In the genomic region with DNA sequence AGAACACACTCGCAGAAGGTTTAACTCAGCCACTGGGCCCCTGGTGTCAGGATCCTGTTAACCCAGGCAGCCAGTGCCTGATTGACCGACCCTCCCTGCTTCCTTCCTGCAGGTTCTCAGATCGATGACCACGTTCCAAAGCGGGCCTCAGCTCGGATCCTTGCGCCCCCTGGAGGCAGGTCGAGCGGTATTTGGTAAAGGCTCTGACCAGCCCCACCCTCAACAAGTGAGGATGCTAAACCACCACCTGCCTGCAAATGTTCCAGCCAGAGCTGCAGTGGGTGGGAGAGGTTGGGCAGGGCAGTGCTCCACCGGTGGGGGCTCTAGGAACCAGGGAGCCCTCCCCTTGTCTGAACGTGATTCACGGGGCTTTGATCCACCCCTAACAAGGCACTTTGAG, we compare ENCODE assay signal across 8 mouse cellular contexts. TPM values are rescaled to one million over a fixed set of nuclear protein-coding genes. Genes with fewer than 3 reads are reported as not detected.
DNase-seq lines count a peak whose midpoint lies in the region; ATAC-seq and TF ChIP-seq lines count a peak whose summit lies in the region.

No protein-coding gene starts in this region.

- DNase-seq in B cell, adult 2 months: peak; percentile 85 to 87
- DNase-seq in kidney, postnatal 10 days: peak; percentile 92
- DNase-seq in liver, embryonic 13.5 days: peak; percentile 63
- DNase-seq in testis, postnatal 10 days (ENCODE audit: low spot score): peak; percentile 95

- peak; percentile 56 for TF ChIP-seq CTCF in bone marrow macrophage, adult 2 months (IDR thresholded peaks at IDR 0.05; ENCODE audit: low read depth, low read length)

- WGBS in heart, embryonic 13.5 days: 13% methylated on average over 12 of the region's 12 CpGs
- WGBS in liver, embryonic 13.5 days (ENCODE audit: insufficient replicate concordance): 6% methylated on average over 12 of the region's 12 CpGs
- WGBS in neural tube, embryonic 14.5 days: 18% methylated on average over 12 of the region's 12 CpGs

- peak overlapping the region; percentile 44 for H3K4me2 ChIP-seq in heart, embryonic 13.5 days
- no peak overlapping the region for H3K4me2 ChIP-seq in liver, embryonic 13.5 days
- H3K4me2 ChIP-seq in neural tube, embryonic 14.5 days (ENCODE audit: low read depth, low read length): no peak overlapping the region

- H3K9ac ChIP-seq in heart, embryonic 13.5 days: no peak overlapping the region
- H3K9ac ChIP-seq in liver, embryonic 13.5 days: no peak overlapping the region
- no peak overlapping the region for H3K9ac ChIP-seq in neural tube, embryonic 14.5 days (replicated peaks; ENCODE audit: low read depth, low read length)

- H3K9me3 ChIP-seq in heart, embryonic 13.5 days: no peaks in the 10 kb centered on the region
- no peaks in the 10 kb centered on the region for H3K9me3 ChIP-seq in liver, embryonic 13.5 days (replicated peaks)
- H3K9me3 ChIP-seq in neural tube, embryonic 14.5 days (ENCODE audit: control insufficient read depth, low read length): no peaks in the 10 kb centered on the region

- ATAC-seq in erythroid progenitor cell, adult 5-6 weeks (replicated peaks; ENCODE audit: low FRiP score, poor library complexity, severe bottlenecking): peak; percentile 59
- ATAC-seq in heart, embryonic 13.5 days (ENCODE audit: extremely low read depth, insufficient number of reproducible peaks, low FRiP score, low TSS enrichment): no peak
- no peak for ATAC-seq in liver, embryonic 13.5 days (ENCODE audit: low read depth)
- peak; percentile 58; the same call in 1 of the 2 replicates for ATAC-seq in neural tube, embryonic 14.5 days (ENCODE audit: low read depth)

- H3K4me1 ChIP-seq in bone marrow macrophage, adult 2 months (ENCODE audit: control insufficient read depth, insufficient read depth, low read length): 0 out of 2 replicates have a peak, but pooled peaks cover 2% of the 10 kb centered on the region
- peaks cover 8% of the 10 kb centered on the region for H3K4me1 ChIP-seq in heart, embryonic 13.5 days
- peaks cover 29% of the 10 kb centered on the region for H3K4me1 ChIP-seq in liver, embryonic 13.5 days (replicated peaks)
- H3K4me1 ChIP-seq in neural tube, embryonic 14.5 days (ENCODE audit: control insufficient read depth, insufficient read depth, low read length): no peaks in the 10 kb centered on the region

- no peak for TF ChIP-seq POLR2A in bone marrow macrophage, adult 2 months (IDR thresholded peaks at IDR 0.05; ENCODE audit: borderline replicate concordance, low read depth, low read length)

- H3K27me3 ChIP-seq in heart, embryonic 13.5 days (replicated peaks): peaks cover 37% of the 10 kb centered on the region
- H3K27me3 ChIP-seq in liver, embryonic 13.5 days: peaks cover 10% of the 10 kb centered on the region
- no peaks in the 10 kb centered on the region for H3K27me3 ChIP-seq in neural tube, embryonic 14.5 days (ENCODE audit: control insufficient read depth, insufficient read depth, low read length)

- no peak overlapping the region for H3K27ac ChIP-seq in bone marrow macrophage, adult 2 months (ENCODE audit: insufficient read depth, low read depth, low read length)
- H3K27ac ChIP-seq in heart, embryonic 13.5 days (replicated peaks): no peak overlapping the region
- no peak overlapping the region for H3K27ac ChIP-seq in liver, embryonic 13.5 days
- H3K27ac ChIP-seq in neural tube, embryonic 14.5 days (ENCODE audit: low read depth, low read length): no peak overlapping the region

- no peak overlapping the region for H3K4me3 ChIP-seq in bone marrow macrophage, adult 2 months (ENCODE audit: insufficient read depth, low read length)
- 0 out of 2 replicates have a peak overlapping the region, but pooled peaks have one; percentile 17 for H3K4me3 ChIP-seq in heart, embryonic 13.5 days
- H3K4me3 ChIP-seq in liver, embryonic 13.5 days (replicated peaks): no peak overlapping the region
- H3K4me3 ChIP-seq in neural tube, embryonic 14.5 days (ENCODE audit: low read depth, low read length): no peak overlapping the region

- H3K36me3 ChIP-seq in heart, embryonic 13.5 days: no peaks in the 10 kb centered on the region
- no peaks in the 10 kb centered on the region for H3K36me3 ChIP-seq in liver, embryonic 13.5 days
- peaks cover 56% of the 10 kb centered on the region for H3K36me3 ChIP-seq in neural tube, embryonic 14.5 days (ENCODE audit: control insufficient read depth, insufficient read depth, low read length)

RNA-seq across cellular contexts. Expression of a gene that starts 18.3 kb away (rescaled TPM):
- 22.6 and 27.8 TPM in 2 replicates for polyA plus RNA-seq in bone marrow macrophage, adult 2 months (2012; ENCODE audit: insufficient read depth, insufficient read length, missing spikeins)
- 1.3 TPM in 1 of 2 replicates, not detected in the other for total RNA-seq in erythroid progenitor cell, adult 5-6 weeks (2015; ENCODE audit: low replicate concordance)
- total RNA-seq in erythroid progenitor cell, adult 5-6 weeks (2017; ENCODE audit: low replicate concordance): 0.64 TPM in 1 of 2 replicates, not detected in the other
- polyA plus RNA-seq in heart, embryonic 13.5 days (2015; fragmentation: Nextera tagmentation; extraction: Ambion mirVana): 16.1 and 16.4 TPM in 2 replicates
- polyA plus RNA-seq in liver, embryonic 13.5 days (2015; fragmentation: Nextera tagmentation; extraction: Ambion mirVana): 2.1 and 2.4 TPM in 2 replicates
- polyA plus RNA-seq in neural tube, embryonic 14.5 days (2014; fragmentation: Nextera tagmentation; extraction: Ambion mirVana): 129 and 140 TPM in 2 replicates

Comparison
In these comparisons a context has a peak if more than half of its experiments do, and no peak if none do; other contexts are left out.
1. ATAC-seq: peak in erythroid progenitor cell, adult 5-6 weeks (single experiment) and neural tube, embryonic 14.5 days (single experiment); none in heart, embryonic 13.5 days (single experiment) and liver, embryonic 13.5 days (single experiment).
2. Peak in every context shown above with its lines, with median percentiles within 50 percentile points of each other: DNase-seq.